Mouse (Mus musculus): Measurements from ENCODE around the gene Inca1. TPM values are rescaled to one million over a fixed set of nuclear protein-coding genes. Genes with fewer than 3 reads are reported as not detected.
A peak's percentile ranks its signal among the peaks of the same experiment; 100 is the strongest.

The Inca1 gene
- total and polyA plus RNA-seq, 3 experiments, result 0.35 to 2.2 TPM; not detected in 1

DNA sequence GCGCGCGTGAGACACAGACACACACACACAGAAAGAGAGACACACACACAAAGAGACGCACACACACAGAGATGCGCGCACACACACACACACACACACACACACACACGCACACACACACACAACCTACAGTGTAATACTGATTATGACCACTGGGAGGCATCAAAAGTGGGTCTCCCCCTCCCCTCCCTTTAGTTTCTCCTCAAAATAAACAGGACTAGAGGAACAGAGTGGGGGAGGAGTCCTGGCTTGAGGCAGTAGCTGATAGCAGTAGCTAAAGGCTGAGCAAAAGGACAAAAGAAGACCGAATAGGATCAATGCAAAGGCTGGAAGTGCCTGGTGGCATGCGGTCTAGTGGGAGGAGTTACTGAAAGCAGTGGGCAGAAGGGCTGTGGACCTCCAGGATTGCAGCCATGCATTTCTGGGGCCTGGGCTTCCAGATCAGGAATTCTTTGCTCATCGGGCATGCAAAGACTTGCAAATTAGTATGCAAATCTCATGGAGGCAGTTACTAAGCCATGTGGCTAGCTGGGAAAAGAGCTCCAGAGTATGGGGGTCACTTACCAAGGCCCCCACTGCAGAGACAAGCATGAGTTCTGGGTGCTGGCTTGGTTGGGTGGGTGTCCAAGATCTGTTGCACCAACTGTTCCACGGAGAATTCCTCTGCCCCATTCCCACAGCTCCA, 17.9 kb downstream of the Inca1 start:
- H3K36me3 ChIP-seq (ENCODE audit: control insufficient read depth in 1 of 2, insufficient read depth in 2 of 2, low read length in 2 of 2), result peaks cover 0 to 10% of the 10 kb centered on the region in 2 experiments; a peak in 2 of 4 replicates
- H3K27me3 ChIP-seq (ENCODE audit: control insufficient read depth in 1 of 2, insufficient read depth in 2 of 2, low read length in 2 of 2), result no peaks in the 10 kb centered on the region
- H3K9ac ChIP-seq (ENCODE audit: control insufficient read depth, low read depth, low read length, poor library complexity, severe bottlenecking), result no peak overlapping the region
- TF ChIP-seq POLR2A (IDR thresholded peaks at IDR 0.05; ENCODE audit: control insufficient read depth in 1 of 2, insufficient read depth in 1 of 2, low read depth in 1 of 2, low read length in 2 of 2, poor library complexity in 1 of 2), result no peak
- TF ChIP-seq NELFE (IDR thresholded peaks at IDR 0.05; ENCODE audit: low read depth, low read length), result no peak
- no peak for TF ChIP-seq TAL1 (IDR thresholded peaks at IDR 0.05; ENCODE audit: low read length)
- no peak for TF ChIP-seq POLR2AphosphoS5 (IDR thresholded peaks at IDR 0.05; ENCODE audit: borderline replicate concordance, low read depth, low read length)
- TF ChIP-seq TBP (IDR thresholded peaks at IDR 0.05; ENCODE audit: low read depth, low read length), result no peak
- no peak for TF ChIP-seq CHD2 (IDR thresholded peaks at IDR 0.05; ENCODE audit: low read length)
- TF ChIP-seq ZMIZ1 (IDR thresholded peaks at IDR 0.05; ENCODE audit: low read depth, low read length), result no peak
- peak; percentile 6; the same call in 1 of the 2 replicates for TF ChIP-seq RAD21 (IDR thresholded peaks at IDR 0.05; ENCODE audit: low read depth, low read length)
- TF ChIP-seq SIN3A (IDR thresholded peaks at IDR 0.05; ENCODE audit: low read length), result peak; percentile 38; the same call in 1 of the 2 replicates
- TF ChIP-seq POLR2AphosphoS2 (IDR thresholded peaks at IDR 0.05; ENCODE audit: low read length), result no peak
- no peak for TF ChIP-seq ZNF384 (IDR thresholded peaks at IDR 0.05; ENCODE audit: low read depth, low read length)
- no peak for TF ChIP-seq ELF1 (IDR thresholded peaks at IDR 0.05; ENCODE audit: low read depth, low read length)
- TF ChIP-seq ZKSCAN1 (IDR thresholded peaks at IDR 0.05; ENCODE audit: low read depth, low read length), result no peak
- TF ChIP-seq GABPA (IDR thresholded peaks at IDR 0.05; ENCODE audit: low read depth, low read length), result no peak
- TF ChIP-seq JUND (IDR thresholded peaks at IDR 0.05; ENCODE audit: low read depth, low read length), result no peak
- TF ChIP-seq MAZ (IDR thresholded peaks at IDR 0.05; ENCODE audit: low read depth, low read length), result peak; percentile 61; the same call in 1 of the 2 replicates
- TF ChIP-seq MEF2A (IDR thresholded peaks at IDR 0.05; ENCODE audit: extremely low read depth, insufficient replicate concordance, low read depth, low read length, poor library complexity, severe bottlenecking), result no peak
- no peak for TF ChIP-seq GATA1 (IDR thresholded peaks at IDR 0.05; ENCODE audit: low read depth, low read length)
- no peak for TF ChIP-seq TCF12 (IDR thresholded peaks at IDR 0.05; ENCODE audit: low read depth, low read length)
- TF ChIP-seq MYC (IDR thresholded peaks at IDR 0.05; ENCODE audit: low read depth, low read length), result no peak
- no peak for TF ChIP-seq ETS1 (IDR thresholded peaks at IDR 0.05; ENCODE audit: low read depth, low read length)
- TF ChIP-seq UBTF (IDR thresholded peaks at IDR 0.05; ENCODE audit: borderline replicate concordance, insufficient read depth, low read depth, low read length), result no peak
- TF ChIP-seq MAX (IDR thresholded peaks at IDR 0.05; ENCODE audit: low read length), result no peak
- TF ChIP-seq HCFC1 (IDR thresholded peaks at IDR 0.05; ENCODE audit: low read depth, low read length), result no peak
- TF ChIP-seq CTCF (IDR thresholded peaks at IDR 0.05 in 2 of 3, conservative IDR thresholded peaks at IDR 0.05 in 1 of 3; ENCODE audit: control insufficient read depth in 1 of 3, insufficient read depth in 1 of 3, low read depth in 2 of 3, low read length in 3 of 3, poor library complexity in 1 of 3, severe bottlenecking in 1 of 3), result peak in 2 of 3 experiments; percentile 34 to 56; a peak in 4 of 6 replicates
- TF ChIP-seq CHD1 (IDR thresholded peaks at IDR 0.05; ENCODE audit: low read depth, low read length), result no peak
- no peak for TF ChIP-seq MAFK (IDR thresholded peaks at IDR 0.05; ENCODE audit: borderline replicate concordance, low read depth, low read length)
- TF ChIP-seq ZC3H11A (IDR thresholded peaks at IDR 0.05; ENCODE audit: low read depth, low read length), result no peak
- peak; percentile 47 for TF ChIP-seq SMC3 (IDR thresholded peaks at IDR 0.05; ENCODE audit: low read depth, low read length)
- no peak for TF ChIP-seq MXI1 (IDR thresholded peaks at IDR 0.05; ENCODE audit: low read depth, low read length)
- TF ChIP-seq BHLHE40 (IDR thresholded peaks at IDR 0.05; ENCODE audit: borderline replicate concordance, low read depth, low read length), result no peak
- no peak for TF ChIP-seq USF1 (IDR thresholded peaks at IDR 0.05; ENCODE audit: low read depth, low read length)
- TF ChIP-seq EP300 (IDR thresholded peaks at IDR 0.05; ENCODE audit: low read depth in 1 of 2, low read length in 2 of 2), result no peak
- TF ChIP-seq USF2 (IDR thresholded peaks at IDR 0.05; ENCODE audit: borderline replicate concordance in 1 of 2, insufficient read depth in 1 of 2, low read depth in 1 of 2, low read length in 2 of 2), result no peak
- peaks cover 0 to 10% of the 10 kb centered on the region in 2 experiments; a peak in 3 of 4 replicates for H3K4me1 ChIP-seq (ENCODE audit: control insufficient read depth in 1 of 2, insufficient read depth in 2 of 2, low read length in 2 of 2)
- no peaks in the 10 kb centered on the region for H3K9me3 ChIP-seq (replicated peaks; ENCODE audit: insufficient read depth, low read length)
- H3K4me3 ChIP-seq (ENCODE audit: control insufficient read depth in 1 of 2, insufficient read depth in 1 of 2, low read depth in 2 of 2, low read length in 2 of 2), result no peak overlapping the region
- no peaks in the 10 kb centered on the region for H3K79me2 ChIP-seq (ENCODE audit: control insufficient read depth, insufficient read depth, low read length, poor library complexity)
- no peak overlapping the region for H3K27ac ChIP-seq (ENCODE audit: control insufficient read depth, low read depth, low read length)
- DNase-seq (ENCODE audit: low read depth, low spot score), result peak; percentile 75

Data from MEL (cell line).